Mouse (Mus musculus): Measurements from ENCODE around the gene Vwa8.
A peak's percentile ranks its signal among the peaks of the same experiment; 100 is the strongest.
"Not testable (repeated sequence)": the region's sequence is repeated elsewhere in the genome, so short reads cannot be mapped to it uniquely, and the experiment has no call there.

The Vwa8 gene

GRCm38 (mm10) chr14:78984296-78984695, 135.4 kb downstream of the Vwa8 start:
- no peak for DNase-seq (ENCODE audit: low spot score in 2 of 2)

DNA sequence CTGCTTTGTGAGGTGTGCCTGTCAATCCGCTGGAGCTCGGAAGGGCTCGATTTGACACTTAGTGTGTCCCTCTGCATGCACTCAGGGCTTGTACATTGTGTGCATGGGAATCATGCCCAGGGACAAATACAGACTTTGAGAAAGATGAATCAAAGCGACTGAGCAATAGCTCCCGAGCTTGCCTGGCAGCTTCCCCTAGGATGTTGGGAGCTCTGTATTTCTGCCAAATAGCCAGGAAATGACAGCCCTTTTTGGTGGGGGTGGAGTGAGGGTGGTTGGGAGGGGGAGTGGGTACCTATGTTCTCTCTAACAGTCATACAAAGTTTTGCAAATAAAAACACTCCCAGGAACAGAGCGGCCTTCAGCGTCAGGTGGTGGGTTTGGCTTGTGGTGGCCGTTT, 138.7 kb downstream of the Vwa8 start:
- DNase-seq (ENCODE audit: low spot score in 2 of 2), result no peak

DNA sequence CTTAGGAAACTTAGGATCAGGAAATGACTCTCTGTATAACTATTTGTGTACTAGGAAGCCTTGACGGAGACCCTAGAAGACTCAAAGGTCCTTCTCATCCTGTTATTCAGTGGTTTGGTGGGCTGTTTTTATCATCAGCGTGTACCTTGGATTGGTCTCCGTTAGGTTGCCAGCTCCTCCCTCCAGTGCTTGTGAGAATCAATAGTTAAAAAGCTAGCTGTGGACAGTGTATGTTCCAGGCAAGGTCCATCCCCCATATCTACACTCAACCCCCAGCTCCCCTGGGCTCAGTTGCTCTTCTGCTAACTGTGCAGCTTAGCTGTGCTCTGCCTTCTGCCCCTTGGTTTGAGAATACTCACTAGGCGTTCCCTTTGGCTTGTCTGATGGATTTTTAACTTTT, 143.6 kb downstream of the Vwa8 start:
- no peak for DNase-seq (ENCODE audit: low spot score in 2 of 2)

DNA sequence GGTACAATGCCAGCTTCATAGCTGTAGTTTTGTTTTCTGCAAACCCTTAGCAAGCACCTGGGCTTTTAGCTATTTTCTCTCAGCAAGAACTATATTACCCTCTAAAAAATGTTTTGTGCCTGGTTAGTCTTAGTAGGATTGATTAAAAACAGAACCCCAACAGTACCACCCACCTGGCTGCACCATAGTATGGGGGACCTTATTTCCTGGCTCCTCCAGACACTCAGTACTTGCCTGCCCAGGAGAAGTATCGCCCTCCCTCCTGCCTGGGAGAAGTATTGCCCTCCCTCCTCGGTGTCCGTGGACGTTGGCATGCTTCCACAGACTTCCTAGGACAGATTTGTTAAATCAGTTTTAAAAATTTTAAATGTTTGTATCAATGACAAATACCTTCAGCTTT, 144.7 kb downstream of the Vwa8 start:
- DNase-seq (ENCODE audit: low spot score in 2 of 2), result no peak

- DNase-seq (ENCODE audit: low spot score in 2 of 2), result no peak
Observed at GRCm38 (mm10) chr14:78996359-78996758, 147.5 kb downstream of the Vwa8 start.

GRCm38 (mm10) chr14:79003576-79003975, 154.7 kb downstream of the Vwa8 start:
- DNase-seq (ENCODE audit: low spot score in 2 of 2), result peak in 1 of 2 experiments; percentile 9

DNA sequence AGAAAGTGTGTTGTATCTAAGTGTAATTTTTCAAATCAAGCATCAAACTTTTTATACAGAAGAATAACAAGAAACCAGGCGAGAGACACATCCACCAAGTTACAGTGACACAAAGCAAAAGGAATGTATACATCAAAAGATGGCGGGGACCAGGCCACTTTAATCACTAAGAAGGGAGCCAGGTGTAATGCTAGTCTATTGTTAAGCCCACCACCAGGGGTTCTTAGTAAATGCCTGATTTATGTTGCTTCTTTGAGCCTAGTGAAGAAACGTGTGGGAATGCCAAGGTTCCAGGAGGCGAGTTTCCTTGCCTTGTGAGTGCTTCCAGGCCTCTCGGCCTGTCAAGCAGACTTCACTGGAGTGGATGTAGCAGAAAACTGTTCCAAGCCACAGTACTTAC, 168.9 kb downstream of the Vwa8 start:
- not testable (repeated sequence) for DNase-seq (ENCODE audit: low spot score in 2 of 2)

- DNase-seq (ENCODE audit: low spot score in 2 of 2), result no peak
Observed at GRCm38 (mm10) chr14:79018564-79018963, 169.7 kb downstream of the Vwa8 start.

DNA sequence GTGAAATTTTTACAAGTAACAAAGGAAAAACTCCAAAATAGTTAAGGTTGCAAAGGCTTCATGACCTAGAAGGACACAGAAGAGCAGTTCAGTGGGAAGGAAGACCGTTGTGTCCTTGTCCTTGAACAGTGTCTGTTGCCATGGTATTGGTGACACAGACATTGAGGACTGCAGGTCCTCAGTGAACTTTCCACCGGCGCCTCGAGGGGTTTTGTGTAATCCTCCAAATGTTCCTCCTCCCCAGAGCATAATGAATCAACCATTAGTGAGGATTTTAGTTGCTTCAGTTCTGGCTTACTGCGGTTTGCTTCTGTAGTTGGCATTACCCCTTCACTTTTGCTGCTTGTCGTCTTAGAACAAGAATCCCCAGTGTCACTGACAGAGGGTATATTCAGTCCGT, 172.9 kb downstream of the Vwa8 start:
- DNase-seq (ENCODE audit: low spot score in 2 of 2), result no peak

DNA sequence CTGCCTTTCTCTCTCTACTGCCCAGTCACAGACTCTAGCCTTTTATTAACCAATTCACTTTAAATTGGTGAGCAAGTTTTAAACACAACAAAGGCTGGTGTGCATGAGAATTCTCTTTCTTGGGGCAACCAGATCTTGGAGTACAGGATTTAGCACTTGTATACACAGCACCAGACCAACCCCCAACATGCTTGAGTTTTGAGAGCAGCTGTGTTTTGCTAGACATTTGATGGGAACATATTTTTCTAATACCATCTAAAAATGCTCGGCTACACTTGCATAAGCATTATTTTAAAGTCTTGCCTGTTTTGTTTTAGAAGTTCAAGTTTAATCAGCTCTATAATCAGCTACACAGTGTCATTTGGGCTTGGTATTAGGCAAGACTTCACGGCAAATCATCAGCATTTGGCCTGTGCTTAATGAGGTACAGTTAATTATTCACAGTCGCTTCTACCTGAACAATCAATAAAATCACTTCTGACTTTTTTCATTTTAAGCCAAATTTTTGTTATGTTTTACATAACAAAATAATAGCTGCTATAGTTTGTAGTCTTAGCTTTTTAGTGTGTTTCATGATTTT, 180.2 kb downstream of the Vwa8 start:
- DNase-seq (ENCODE audit: low spot score in 2 of 2), result no peak

- DNase-seq (ENCODE audit: low spot score in 2 of 2), result no peak
Observed at GRCm38 (mm10) chr14:79030715-79031114, 181.9 kb downstream of the Vwa8 start.

DNA sequence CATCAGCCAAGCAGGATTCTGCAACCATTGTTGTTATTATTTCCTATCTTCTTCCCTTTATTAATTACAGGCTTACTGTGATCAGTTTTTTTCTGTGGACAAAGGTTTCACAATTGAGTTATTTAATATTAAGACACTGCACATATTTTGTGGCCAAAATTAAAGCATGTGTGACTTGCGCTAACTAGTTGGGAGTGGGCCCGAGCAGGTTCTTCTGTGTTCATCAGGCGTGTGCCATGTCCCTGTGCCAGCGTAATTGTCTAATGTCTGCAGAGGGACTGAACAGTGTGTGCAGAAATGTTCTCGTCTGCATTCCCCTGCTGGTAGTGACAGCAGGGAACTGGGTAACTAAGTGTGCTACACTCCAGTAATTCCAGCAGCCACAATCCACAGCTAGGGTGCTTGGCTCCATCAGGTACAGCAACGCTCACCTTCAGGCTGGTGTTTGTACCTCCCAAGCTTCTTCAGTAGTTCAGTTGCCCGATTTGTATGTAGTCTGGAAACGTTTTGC, 182.4 kb downstream of the Vwa8 start:
- no peak for DNase-seq (ENCODE audit: low spot score in 2 of 2)

- DNase-seq (ENCODE audit: low spot score in 2 of 2), result no peak
Observed at GRCm38 (mm10) chr14:79033396-79033795, 184.5 kb downstream of the Vwa8 start.

GRCm38 (mm10) chr14:79034511-79034913, 185.7 kb downstream of the Vwa8 start:
- no peak for DNase-seq (ENCODE audit: low spot score in 2 of 2)

DNA sequence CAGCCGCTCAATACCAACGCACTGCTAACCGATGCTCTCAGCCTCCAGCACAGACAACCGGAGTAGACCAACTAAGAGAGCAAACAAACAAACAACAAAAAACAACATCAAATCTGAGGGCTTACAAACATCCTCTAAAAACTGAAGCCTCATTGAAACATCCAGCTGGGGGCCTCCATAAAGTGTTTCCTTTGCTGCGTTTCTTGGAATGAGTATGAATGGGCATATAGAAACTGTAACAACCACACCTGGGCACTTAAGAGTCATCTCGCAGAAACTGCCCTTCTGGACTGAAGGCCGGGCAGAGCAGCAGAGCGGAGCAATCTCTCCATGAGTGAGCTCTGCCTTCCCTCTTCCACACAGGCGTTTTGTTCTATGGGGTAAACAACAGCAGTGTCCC, 186.7 kb downstream of the Vwa8 start:
- DNase-seq (ENCODE audit: low spot score in 2 of 2), result no peak

DNA sequence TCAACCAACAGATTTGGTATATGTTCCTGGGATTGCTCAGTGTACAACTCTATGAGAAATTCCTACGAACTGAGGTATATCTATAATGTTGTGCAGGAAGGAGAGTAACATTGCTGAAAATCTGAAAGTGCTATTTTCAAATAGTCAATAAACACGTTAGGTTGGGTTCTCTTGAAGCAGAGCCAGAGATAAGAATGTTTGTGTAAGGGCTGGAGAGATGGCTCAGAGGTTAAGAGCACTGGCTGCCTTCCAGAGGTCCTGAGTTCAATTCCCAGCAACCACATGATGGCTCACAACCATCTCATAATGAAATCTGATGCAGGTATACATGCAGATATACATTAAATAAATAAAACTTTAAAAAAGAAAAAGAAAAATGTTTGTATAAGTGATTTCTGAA, 198.3 kb downstream of the Vwa8 start:
- no peak for DNase-seq (ENCODE audit: low spot score in 2 of 2)

DNA sequence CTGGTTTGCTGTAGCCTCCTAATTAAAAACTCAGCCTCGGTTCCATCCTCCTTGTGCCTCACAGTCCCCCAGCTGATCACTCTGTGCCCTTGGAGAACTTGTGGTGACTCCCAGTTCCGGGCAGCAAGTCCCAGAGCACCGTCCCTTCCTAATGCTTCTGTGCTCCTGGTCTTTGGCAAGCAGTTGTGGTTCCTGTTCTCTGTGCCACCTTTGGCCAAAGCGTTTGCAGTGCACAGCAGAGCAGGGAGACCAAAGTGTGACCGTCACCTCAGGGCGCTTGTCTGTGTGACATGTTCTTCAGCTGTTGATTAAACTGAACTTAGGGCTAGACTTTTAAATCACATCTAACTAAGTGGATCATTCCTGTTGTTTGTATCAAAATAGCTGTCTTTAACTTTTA, 199.1 kb downstream of the Vwa8 start:
- DNase-seq (ENCODE audit: low spot score in 2 of 2), result no peak

- no peak for DNase-seq (ENCODE audit: low spot score in 2 of 2)
Observed at GRCm38 (mm10) chr14:79049544-79049943, 200.7 kb downstream of the Vwa8 start.

DNA sequence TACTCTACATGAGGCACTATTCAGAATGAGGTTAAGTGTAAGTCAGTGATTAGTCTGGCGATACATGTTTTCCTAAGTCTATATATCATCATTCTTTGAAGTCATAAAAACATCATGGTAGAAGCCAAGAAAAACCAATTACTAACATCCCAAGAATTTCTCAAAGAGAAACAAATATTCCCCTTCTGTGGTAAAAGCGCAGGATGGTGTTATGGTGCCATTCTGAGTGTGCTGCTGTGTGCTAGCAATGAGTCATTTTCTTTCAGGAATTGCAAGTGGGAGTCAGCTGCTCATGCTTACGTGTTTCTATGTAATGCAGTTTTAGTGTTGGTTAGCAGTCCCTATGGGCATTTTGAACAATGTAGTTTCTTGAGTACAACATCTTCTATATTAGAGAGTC, 216.8 kb downstream of the Vwa8 start:
- no peak for DNase-seq (ENCODE audit: low spot score in 2 of 2)

DNA sequence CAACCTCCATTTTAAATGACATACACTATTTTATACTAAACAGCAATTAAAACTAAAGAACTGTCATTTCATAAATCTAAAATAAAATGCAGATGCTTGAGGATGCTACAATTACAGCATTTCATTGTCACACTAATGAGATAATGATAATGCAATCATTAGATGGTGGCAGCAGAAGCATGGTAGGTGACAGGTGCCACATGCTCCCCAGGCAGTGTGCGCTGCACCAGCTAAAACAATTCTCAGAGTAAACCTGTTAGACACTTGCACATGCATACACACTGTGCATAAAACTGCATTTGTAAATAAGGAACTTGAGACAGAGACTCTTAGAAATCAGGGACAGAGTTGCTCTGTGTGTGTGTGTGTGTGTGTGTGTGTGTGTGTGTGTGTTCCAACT, 220.7 kb downstream of the Vwa8 start:
- no peak for DNase-seq (ENCODE audit: low spot score in 2 of 2)

- DNase-seq (ENCODE audit: low spot score in 2 of 2), result no peak
Observed at GRCm38 (mm10) chr14:79074786-79075185, 225.9 kb downstream of the Vwa8 start.

DNA sequence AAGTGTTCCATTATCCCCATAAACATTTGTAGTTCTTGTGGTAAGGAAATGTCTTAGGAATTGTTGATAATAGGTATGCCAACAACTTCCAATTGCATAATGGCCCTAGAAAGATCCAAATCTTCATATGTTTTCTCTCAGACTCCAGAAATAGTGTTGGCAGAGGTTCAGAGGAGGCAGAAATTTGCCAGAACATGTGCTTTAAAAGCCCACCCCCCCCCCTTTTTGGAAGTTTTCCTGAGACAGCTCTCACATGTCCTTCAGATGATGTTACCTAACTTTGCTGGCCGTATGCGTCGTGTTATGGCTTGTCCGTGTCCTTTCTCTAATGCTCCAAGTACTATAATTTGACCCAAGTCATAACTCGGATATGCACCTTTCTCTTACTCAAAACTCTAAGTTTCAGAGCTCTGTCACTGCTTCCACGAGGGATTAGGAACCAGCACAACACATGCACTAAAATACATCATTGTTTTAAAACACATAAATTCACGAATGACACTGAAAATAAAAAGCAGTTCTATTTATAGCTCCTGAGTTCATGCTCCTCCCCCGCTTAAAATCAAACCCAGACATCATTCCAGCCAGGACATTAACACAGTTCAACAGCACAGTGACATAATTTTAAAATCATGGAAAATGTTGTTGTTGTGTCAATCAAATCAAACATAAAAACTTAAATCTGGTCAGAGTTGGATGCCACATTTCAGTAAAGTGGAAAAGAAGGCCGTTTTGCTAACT, 227.9 kb downstream of the Vwa8 start:
- DNase-seq (ENCODE audit: low spot score in 2 of 2), result no peak

DNA sequence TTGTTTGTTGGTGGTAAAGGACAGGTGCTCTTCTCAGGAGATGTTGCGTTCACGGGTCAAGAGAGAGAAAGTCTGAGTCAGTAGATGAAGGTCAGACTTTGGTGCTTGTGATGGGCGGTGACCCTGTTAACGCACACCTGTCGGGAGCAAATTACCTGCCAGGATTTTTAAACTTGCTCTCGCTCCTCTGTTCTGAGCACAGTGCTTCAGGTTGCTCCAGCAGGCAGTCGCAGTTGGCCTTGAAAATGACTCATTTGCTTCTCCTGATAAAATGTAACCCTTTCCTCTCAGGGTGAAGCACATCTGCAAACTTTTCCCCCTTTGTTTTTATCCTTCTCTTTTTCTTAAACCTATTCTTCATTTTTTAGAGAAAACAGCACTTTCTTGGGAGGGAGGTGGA, 234.7 kb downstream of the Vwa8 start:
- DNase-seq (ENCODE audit: low spot score in 2 of 2), result no peak

GRCm38 (mm10) chr14:79086006-79086405, 237.2 kb downstream of the Vwa8 start:
- no peak for DNase-seq (ENCODE audit: low spot score in 2 of 2)

Data from thymus, postnatal 10 days (tissue).